Mouse (Mus musculus): Measurements from ENCODE around the gene Rabgap1l. TPM values are rescaled to one million over a fixed set of nuclear protein-coding genes. Genes with fewer than 3 reads are reported as not detected.

Gene Rabgap1l
- polyA plus RNA-seq, 1 experiment from 2014 or later = 41.8 TPM

- Histone ChIP-seq H3K4me3 (ENCODE audit: low read depth, low read length) (no peak overlapping the region), H3K27me3 (ENCODE audit: control insufficient read depth, insufficient read depth, low read depth, low read length) (no peaks in the 10 kb centered on the region), H3K4me1 (ENCODE audit: control insufficient read depth, insufficient read depth, low read length) (no peaks in the 10 kb centered on the region), H3K27ac (ENCODE audit: low read length) (no peak overlapping the region), H3K9me3 (replicated peaks; ENCODE audit: control insufficient read depth, low read length, poor library complexity, severe bottlenecking) (no peaks in the 10 kb centered on the region), H3K4me2 (ENCODE audit: low read length) (no peak overlapping the region), H3K36me3 (ENCODE audit: control insufficient read depth, insufficient read depth, low read length) (no peaks in the 10 kb centered on the region), H3K9ac (ENCODE audit: low read depth, low read length) (no peak overlapping the region)
- WGBS = 75% methylated on average over 1 of the region's 1 CpGs
- no peak for ATAC-seq
Observed at GRCm38 (mm10) chr1:160327531-160327930, 465.5 kb downstream of the Rabgap1l start.

- Histone ChIP-seq H3K27me3 (ENCODE audit: control insufficient read depth, insufficient read depth, low read depth, low read length) (no peaks in the 10 kb centered on the region), H3K36me3 (ENCODE audit: control insufficient read depth, insufficient read depth, low read length) (no peaks in the 10 kb centered on the region), H3K4me2 (ENCODE audit: low read length) (no peak overlapping the region), H3K4me1 (ENCODE audit: control insufficient read depth, insufficient read depth, low read length) (no peaks in the 10 kb centered on the region), H3K27ac (ENCODE audit: low read length) (no peak overlapping the region), H3K4me3 (ENCODE audit: low read depth, low read length) (no peak overlapping the region), H3K9ac (ENCODE audit: low read depth, low read length) (no peak overlapping the region), H3K9me3 (replicated peaks; ENCODE audit: control insufficient read depth, low read length, poor library complexity, severe bottlenecking) (no peaks in the 10 kb centered on the region)
- WGBS = 74% methylated on average over 5 of the region's 5 CpGs
- ATAC-seq = no peak
Observed at GRCm38 (mm10) chr1:160325542-160325941, 467.5 kb downstream of the Rabgap1l start.

GRCm38 (mm10) chr1:160320690-160321089, 472.3 kb downstream of the Rabgap1l start:
- ATAC-seq = no peak
- no peak overlapping the region for H3K27ac ChIP-seq (ENCODE audit: low read length)
- no peaks in the 10 kb centered on the region for H3K9me3 ChIP-seq (replicated peaks; ENCODE audit: control insufficient read depth, low read length, poor library complexity, severe bottlenecking)
- H3K4me1 ChIP-seq (ENCODE audit: control insufficient read depth, insufficient read depth, low read length) = no peaks in the 10 kb centered on the region
- H3K36me3 ChIP-seq (ENCODE audit: control insufficient read depth, insufficient read depth, low read length) = no peaks in the 10 kb centered on the region; the same call in 1 of the 2 replicates
- WGBS = 87% methylated on average over 1 of the region's 1 CpGs
- no peaks in the 10 kb centered on the region for H3K27me3 ChIP-seq (ENCODE audit: control insufficient read depth, insufficient read depth, low read depth, low read length)
- no peak overlapping the region for H3K9ac ChIP-seq (ENCODE audit: low read depth, low read length)
- no peak overlapping the region for H3K4me2 ChIP-seq (ENCODE audit: low read length)
- H3K4me3 ChIP-seq (ENCODE audit: low read depth, low read length) = no peak overlapping the region

GRCm38 (mm10) chr1:160318057-160318725, 474.8 kb downstream of the Rabgap1l start:
- H3K9me3 ChIP-seq (replicated peaks; ENCODE audit: control insufficient read depth, low read length, poor library complexity, severe bottlenecking) = no peaks in the 10 kb centered on the region
- ATAC-seq = no peak
- H3K4me2 ChIP-seq (ENCODE audit: low read length) = no peak overlapping the region
- H3K27ac ChIP-seq (ENCODE audit: low read length) = no peak overlapping the region
- no peak overlapping the region for H3K9ac ChIP-seq (ENCODE audit: low read depth, low read length)
- 77% methylated on average over 8 of the region's 8 CpGs for WGBS
- H3K36me3 ChIP-seq (ENCODE audit: control insufficient read depth, insufficient read depth, low read length) = no peaks in the 10 kb centered on the region; the same call in 1 of the 2 replicates
- H3K27me3 ChIP-seq (ENCODE audit: control insufficient read depth, insufficient read depth, low read depth, low read length) = no peaks in the 10 kb centered on the region
- H3K4me1 ChIP-seq (ENCODE audit: control insufficient read depth, insufficient read depth, low read length) = no peaks in the 10 kb centered on the region
- no peak overlapping the region for H3K4me3 ChIP-seq (ENCODE audit: low read depth, low read length)

- no peak for ATAC-seq
- 96% methylated on average over 2 of the region's 2 CpGs for WGBS
Observed at GRCm38 (mm10) chr1:160316239-160316638, 476.8 kb downstream of the Rabgap1l start.

GRCm38 (mm10) chr1:160312658-160313057, 480.4 kb downstream of the Rabgap1l start:
- H3K36me3 ChIP-seq (ENCODE audit: control insufficient read depth, insufficient read depth, low read length) = no peaks in the 10 kb centered on the region; the same call in 1 of the 2 replicates
- 92% methylated on average over 4 of the region's 4 CpGs for WGBS
- 0 out of 2 replicates have a peak, but pooled peaks cover 2% of the 10 kb centered on the region for H3K4me1 ChIP-seq (ENCODE audit: control insufficient read depth, insufficient read depth, low read length)
- ATAC-seq = no peak
- H3K4me3 ChIP-seq (ENCODE audit: low read depth, low read length) = no peak overlapping the region
- no peaks in the 10 kb centered on the region for H3K9me3 ChIP-seq (replicated peaks; ENCODE audit: control insufficient read depth, low read length, poor library complexity, severe bottlenecking)
- H3K9ac ChIP-seq (ENCODE audit: low read depth, low read length) = no peak overlapping the region
- no peak overlapping the region for H3K27ac ChIP-seq (ENCODE audit: low read length)
- no peaks in the 10 kb centered on the region for H3K27me3 ChIP-seq (ENCODE audit: control insufficient read depth, insufficient read depth, low read depth, low read length)
- no peak overlapping the region for H3K4me2 ChIP-seq (ENCODE audit: low read length)

More at GRCm38 (mm10) chr1:160316239-160316638, 476.8 kb downstream of the Rabgap1l start:
- Histone ChIP-seq H3K4me1 (ENCODE audit: control insufficient read depth, insufficient read depth, low read length) (no peaks in the 10 kb centered on the region), H3K27me3 (ENCODE audit: control insufficient read depth, insufficient read depth, low read depth, low read length) (no peaks in the 10 kb centered on the region), H3K4me2 (ENCODE audit: low read length) (no peak overlapping the region), H3K9ac (ENCODE audit: low read depth, low read length) (no peak overlapping the region), H3K27ac (ENCODE audit: low read length) (no peak overlapping the region), H3K9me3 (replicated peaks; ENCODE audit: control insufficient read depth, low read length, poor library complexity, severe bottlenecking) (no peaks in the 10 kb centered on the region), H3K4me3 (ENCODE audit: low read depth, low read length) (no peak overlapping the region), H3K36me3 (ENCODE audit: control insufficient read depth, insufficient read depth, low read length) (no peaks in the 10 kb centered on the region; the same call in 1 of the 2 replicates)

- Histone ChIP-seq H3K9me3 (replicated peaks; ENCODE audit: control insufficient read depth, low read length, poor library complexity, severe bottlenecking) (no peaks in the 10 kb centered on the region), H3K27ac (ENCODE audit: low read length) (no peak overlapping the region), H3K27me3 (ENCODE audit: control insufficient read depth, insufficient read depth, low read depth, low read length) (no peaks in the 10 kb centered on the region), H3K4me3 (ENCODE audit: low read depth, low read length) (no peak overlapping the region), H3K9ac (ENCODE audit: low read depth, low read length) (no peak overlapping the region), H3K4me2 (ENCODE audit: low read length) (no peak overlapping the region), H3K36me3 (ENCODE audit: control insufficient read depth, insufficient read depth, low read length) (no peaks in the 10 kb centered on the region; the same call in 1 of the 2 replicates), H3K4me1 (ENCODE audit: control insufficient read depth, insufficient read depth, low read length) (0 out of 2 replicates have a peak, but pooled peaks cover 2% of the 10 kb centered on the region)
- no peak for ATAC-seq
- 19% methylated on average over 2 of the region's 2 CpGs for WGBS
Observed at GRCm38 (mm10) chr1:160311861-160312260, 481.1 kb downstream of the Rabgap1l start.

GRCm38 (mm10) chr1:160309951-160310350, 483.1 kb downstream of the Rabgap1l start:
- H3K4me3 ChIP-seq (ENCODE audit: low read depth, low read length) = no peak overlapping the region
- H3K27ac ChIP-seq (ENCODE audit: low read length) = no peak overlapping the region
- no peaks in the 10 kb centered on the region for H3K9me3 ChIP-seq (replicated peaks; ENCODE audit: control insufficient read depth, low read length, poor library complexity, severe bottlenecking)
- H3K4me2 ChIP-seq (ENCODE audit: low read length) = no peak overlapping the region
- no peak for ATAC-seq
- no peaks in the 10 kb centered on the region for H3K36me3 ChIP-seq (ENCODE audit: control insufficient read depth, insufficient read depth, low read length)
- no peak overlapping the region for H3K9ac ChIP-seq (ENCODE audit: low read depth, low read length)
- H3K4me1 ChIP-seq (ENCODE audit: control insufficient read depth, insufficient read depth, low read length) = 0 out of 2 replicates have a peak, but pooled peaks cover 2% of the 10 kb centered on the region
- H3K27me3 ChIP-seq (ENCODE audit: control insufficient read depth, insufficient read depth, low read depth, low read length) = no peaks in the 10 kb centered on the region
- 47% methylated on average over 5 of the region's 5 CpGs for WGBS

- Histone ChIP-seq H3K9ac (ENCODE audit: low read depth, low read length) (no peak overlapping the region), H3K4me2 (ENCODE audit: low read length) (no peak overlapping the region), H3K4me1 (ENCODE audit: control insufficient read depth, insufficient read depth, low read length) (0 out of 2 replicates have a peak, but pooled peaks cover 2% of the 10 kb centered on the region), H3K27ac (ENCODE audit: low read length) (no peak overlapping the region), H3K9me3 (replicated peaks; ENCODE audit: control insufficient read depth, low read length, poor library complexity, severe bottlenecking) (no peaks in the 10 kb centered on the region), H3K36me3 (ENCODE audit: control insufficient read depth, insufficient read depth, low read length) (no peaks in the 10 kb centered on the region), H3K27me3 (ENCODE audit: control insufficient read depth, insufficient read depth, low read depth, low read length) (no peaks in the 10 kb centered on the region), H3K4me3 (ENCODE audit: low read depth, low read length) (no peak overlapping the region)
- no peak for ATAC-seq
- WGBS = 19% methylated on average over 7 of the region's 7 CpGs
Observed at GRCm38 (mm10) chr1:160308996-160309395, 484.0 kb downstream of the Rabgap1l start.

Data from midbrain, embryonic 16.5 days (tissue).